Mouse (Mus musculus) liver, embryonic 11.5 days (tissue): ENCODE measurements at regions not wholly inside any gene's neighbourhood (a gene's known extent, or its start where the extent isn't known, plus 50 kb on each side); places are given as distances from the start of the nearest gene placed in this dataset.

Experiments used
- ATAC-seq: fragments of 200-750 bp; cut with Nextera tagmentation; replicated peaks from 2 replicates; pipeline ENCODE4 v1.8.0; 2017; ENCODE audit warnings: moderate number of reproducible peaks, mild to moderate bottlenecking, moderate TSS enrichment, moderate library complexity; ENCODE audit not compliant: low FRiP score
- DNase-seq: peaks from one replicate; pipeline ENCODE4 v3.0.0-alpha.2; 2017; ENCODE audit warnings: low spot score
- H3K27ac ChIP-seq: fragments of 300-500 bp; sonication (generic); 2 replicates; pipeline ENCODE4 v1.5.1; 2014; ENCODE audit warnings: mild to moderate bottlenecking, low read depth, low read length, control low read depth
- H3K27me3 ChIP-seq: fragments of 300-500 bp; sonication (generic); replicated peaks from 2 replicates; pipeline ENCODE4 v1.6.1; 2014; ENCODE audit warnings: low read length, mixed read lengths; ENCODE audit not compliant: control insufficient read depth, insufficient read depth
- H3K36me3 ChIP-seq: fragments of 300-500 bp; sonication (generic); 2 replicates; pipeline ENCODE4 v1.6.1; 2014; ENCODE audit warnings: mild to moderate bottlenecking, low read length, moderate library complexity, mixed read lengths; ENCODE audit not compliant: control insufficient read depth, insufficient read depth
- H3K4me1 ChIP-seq: fragments of 300-500 bp; sonication (generic); replicated peaks from 2 replicates; pipeline ENCODE4 v1.6.1; 2014; ENCODE audit warnings: low read length, mixed read lengths; ENCODE audit not compliant: control insufficient read depth, insufficient read depth
- H3K4me2 ChIP-seq: fragments of 300-500 bp; sonication (generic); 2 replicates; pipeline ENCODE4 v1.6.1; 2014; ENCODE audit warnings: mild to moderate bottlenecking, control low read depth, moderate library complexity
- H3K4me3 ChIP-seq: fragments of 300-500 bp; sonication (generic); 2 replicates; pipeline ENCODE4 v1.5.1; 2014; ENCODE audit warnings: low read depth, low read length, control low read depth
- H3K9ac ChIP-seq: fragments of 300-500 bp; sonication (generic); 2 replicates; pipeline ENCODE4 v1.6.1; 2014; ENCODE audit warnings: low read depth, low read length, control low read depth
- H3K9me3 ChIP-seq: fragments of 300-500 bp; sonication (generic); 2 replicates; pipeline ENCODE4 v1.6.1; 2016; ENCODE audit warnings: low read length, inconsistent platforms, mixed read lengths; ENCODE audit not compliant: control insufficient read depth
- WGBS: fragments of 180-500 bp; shearing (Covaris S2); extraction: QIAGEN DNeasy Blood & Tissue Kit; methylation state at CpG from one replicate; pipeline ENCODE4 v1.1.7; 2014; 5-methylcytosine and 5-hydroxymethylcytosine counted together

DNA sequence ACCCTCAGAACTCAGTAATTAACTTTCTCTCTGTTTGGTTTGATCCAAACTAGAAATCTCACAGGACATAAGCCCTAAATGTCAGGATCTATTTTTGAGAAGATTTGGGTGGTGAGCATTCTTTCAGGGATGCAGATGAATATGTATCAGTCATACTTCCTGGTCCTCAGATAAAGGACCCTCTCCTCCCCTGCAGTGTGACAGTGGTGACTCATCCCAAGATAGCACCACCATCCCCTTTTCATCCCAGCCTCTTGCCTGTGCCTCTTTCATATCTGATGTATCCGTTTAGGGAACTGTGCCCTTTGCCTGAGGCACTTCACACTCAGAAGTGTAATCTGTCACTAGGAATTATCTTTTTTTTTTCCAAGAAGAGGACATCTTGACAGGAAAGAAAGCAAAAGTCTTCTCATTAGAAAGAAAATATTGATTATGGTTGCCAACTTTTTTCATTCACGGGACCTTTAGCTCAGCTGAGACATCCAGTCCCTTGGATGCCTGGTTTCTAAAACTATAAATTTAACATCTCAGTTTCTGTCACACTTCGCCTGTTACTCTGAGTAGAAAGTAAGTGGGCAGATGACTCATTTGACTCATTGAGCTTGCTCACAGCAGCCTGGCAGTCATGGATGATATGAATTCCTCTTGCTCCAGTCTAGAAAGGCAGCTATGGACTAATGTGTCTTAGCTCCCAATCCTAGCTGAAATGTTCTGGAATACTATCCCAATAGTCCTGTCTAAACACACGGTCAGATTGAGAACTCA is 284.1 kb upstream of the Mctp2 start:
- H3K27me3 ChIP-seq = no peaks in the 10 kb centered on the region
- no peaks in the 10 kb centered on the region for H3K9me3 ChIP-seq
- no peak for DNase-seq
- no peak overlapping the region for H3K4me3 ChIP-seq
- H3K27ac ChIP-seq = no peak overlapping the region
- ATAC-seq = no peak
- H3K4me2 ChIP-seq = no peak overlapping the region
- H3K4me1 ChIP-seq = no peaks in the 10 kb centered on the region
- H3K9ac ChIP-seq = no peak overlapping the region
- 58% methylated on average over 4 of the region's 4 CpGs for WGBS
- no peaks in the 10 kb centered on the region for H3K36me3 ChIP-seq

DNA sequence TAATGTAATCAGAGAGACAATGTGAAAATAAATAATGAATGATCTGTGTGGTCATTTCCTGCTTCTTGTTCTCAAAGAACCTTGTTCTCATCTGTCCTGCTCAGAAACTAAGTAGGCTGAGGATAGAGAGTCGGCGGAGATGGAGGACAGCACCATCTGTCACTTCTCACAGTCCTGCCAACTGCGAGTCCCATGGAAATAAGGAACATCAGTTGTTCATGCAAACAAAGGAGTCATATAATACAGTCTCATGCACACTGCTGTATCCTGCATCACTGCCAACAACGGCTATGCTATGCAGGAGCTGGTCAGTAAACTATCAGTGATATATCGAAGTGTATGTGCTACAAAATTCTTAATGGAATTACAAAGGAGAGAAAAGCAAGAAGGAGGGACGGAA is 285.7 kb upstream of the Mctp2 start:
- Histone ChIP-seq H3K4me1 (no peaks in the 10 kb centered on the region), H3K9me3 (no peaks in the 10 kb centered on the region), H3K4me2 (no peak overlapping the region), H3K27ac (no peak overlapping the region), H3K27me3 (no peaks in the 10 kb centered on the region), H3K36me3 (no peaks in the 10 kb centered on the region), H3K4me3 (no peak overlapping the region), H3K9ac (no peak overlapping the region)
- no peak for ATAC-seq
- WGBS = 84% methylated on average over 6 of the region's 6 CpGs
- DNase-seq = no peak

DNA sequence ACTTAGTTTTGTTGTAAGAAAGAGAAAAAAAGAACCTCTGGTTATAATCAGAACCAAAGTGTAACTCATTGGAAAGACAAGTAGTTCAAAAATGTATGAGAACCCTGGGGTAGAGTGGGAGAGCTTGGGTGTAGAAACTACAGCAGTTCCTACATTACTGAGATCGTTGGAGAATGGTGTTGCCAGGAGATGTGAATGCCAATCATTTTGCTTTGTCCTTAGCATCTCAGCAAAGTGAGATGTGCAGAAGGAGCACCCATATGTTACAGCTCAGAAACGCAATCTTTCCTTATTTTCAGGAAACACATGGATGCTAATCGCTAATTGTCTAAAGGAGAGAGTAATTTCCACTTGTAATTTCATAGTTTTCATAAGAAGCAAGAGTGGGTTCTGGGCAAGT is 286.2 kb upstream of the Mctp2 start:
- no peak for DNase-seq
- no peak for ATAC-seq
- H3K27me3 ChIP-seq = no peaks in the 10 kb centered on the region
- H3K9me3 ChIP-seq = no peaks in the 10 kb centered on the region
- H3K4me1 ChIP-seq = no peaks in the 10 kb centered on the region
- H3K36me3 ChIP-seq = no peaks in the 10 kb centered on the region
- no peak overlapping the region for H3K9ac ChIP-seq
- WGBS = 86% methylated on average over 3 of the region's 3 CpGs
- H3K4me2 ChIP-seq = no peak overlapping the region
- H3K27ac ChIP-seq = no peak overlapping the region
- no peak overlapping the region for H3K4me3 ChIP-seq

DNA sequence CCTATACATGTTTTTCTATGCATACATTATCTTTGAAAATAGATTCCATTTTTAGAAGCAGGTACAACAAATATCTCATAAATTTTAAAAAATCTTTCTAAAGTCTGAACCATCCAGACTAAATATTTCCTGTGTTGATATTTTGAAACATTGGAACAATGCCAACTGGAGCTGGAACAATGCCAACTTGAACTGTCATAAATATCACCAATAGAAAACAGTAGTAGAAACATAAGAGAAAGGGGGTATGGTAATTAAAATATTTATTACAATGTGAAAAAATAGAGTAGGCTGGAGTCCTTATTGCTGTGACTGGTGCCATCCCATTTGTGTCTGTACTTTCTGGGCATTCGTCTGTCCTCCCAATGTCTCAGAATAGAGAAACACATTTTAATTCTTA is 286.9 kb upstream of the Mctp2 start:
- H3K4me3 ChIP-seq = no peak overlapping the region
- no peaks in the 10 kb centered on the region for H3K27me3 ChIP-seq
- H3K27ac ChIP-seq = no peak overlapping the region
- no peaks in the 10 kb centered on the region for H3K36me3 ChIP-seq
- no peak for DNase-seq
- H3K9ac ChIP-seq = no peak overlapping the region
- H3K4me2 ChIP-seq = no peak overlapping the region
- WGBS = 76% methylated on average over 1 of the region's 1 CpGs
- no peak for ATAC-seq
- H3K9me3 ChIP-seq = no peaks in the 10 kb centered on the region
- H3K4me1 ChIP-seq = no peaks in the 10 kb centered on the region

- no peaks in the 10 kb centered on the region for H3K27me3 ChIP-seq
- H3K9ac ChIP-seq = no peak overlapping the region
- ATAC-seq (no peak), DNase-seq (no peak)
- H3K27ac ChIP-seq = no peak overlapping the region
- no peak overlapping the region for H3K4me2 ChIP-seq
- H3K4me3 ChIP-seq = no peak overlapping the region
- H3K9me3 ChIP-seq = no peaks in the 10 kb centered on the region
- H3K4me1 ChIP-seq = no peaks in the 10 kb centered on the region
- no peaks in the 10 kb centered on the region for H3K36me3 ChIP-seq
- WGBS = 68% methylated on average over 1 of the region's 1 CpGs
Measured at GRCm38 (mm10) chr7:72594741-72595140, 288.3 kb upstream of the Mctp2 start.

DNA sequence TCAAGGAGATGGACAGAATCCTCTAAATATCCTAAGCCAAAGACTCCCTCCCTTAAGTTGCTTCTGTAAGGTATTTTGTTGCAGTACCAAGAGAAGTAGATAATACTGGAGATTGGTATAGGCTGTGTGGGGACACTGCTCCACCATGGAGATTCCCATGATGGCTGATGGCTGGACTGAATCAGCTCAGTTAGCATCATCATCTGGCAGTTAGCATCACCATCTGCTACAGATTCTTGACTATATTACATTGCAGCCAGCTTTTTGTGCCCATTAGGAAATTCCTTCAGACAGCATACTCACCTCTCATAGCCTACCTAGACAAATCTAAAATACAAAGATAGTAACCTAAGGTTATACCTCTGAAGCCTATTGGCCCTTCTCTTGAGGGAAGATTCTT is 290.6 kb upstream of the Mctp2 start:
- Histone ChIP-seq H3K9ac (no peak overlapping the region), H3K36me3 (no peaks in the 10 kb centered on the region), H3K27ac (no peak overlapping the region), H3K4me2 (no peak overlapping the region), H3K4me3 (no peak overlapping the region), H3K27me3 (no peaks in the 10 kb centered on the region), H3K9me3 (no peaks in the 10 kb centered on the region), H3K4me1 (no peaks in the 10 kb centered on the region)
- DNase-seq (no peak), ATAC-seq (no peak)

DNA sequence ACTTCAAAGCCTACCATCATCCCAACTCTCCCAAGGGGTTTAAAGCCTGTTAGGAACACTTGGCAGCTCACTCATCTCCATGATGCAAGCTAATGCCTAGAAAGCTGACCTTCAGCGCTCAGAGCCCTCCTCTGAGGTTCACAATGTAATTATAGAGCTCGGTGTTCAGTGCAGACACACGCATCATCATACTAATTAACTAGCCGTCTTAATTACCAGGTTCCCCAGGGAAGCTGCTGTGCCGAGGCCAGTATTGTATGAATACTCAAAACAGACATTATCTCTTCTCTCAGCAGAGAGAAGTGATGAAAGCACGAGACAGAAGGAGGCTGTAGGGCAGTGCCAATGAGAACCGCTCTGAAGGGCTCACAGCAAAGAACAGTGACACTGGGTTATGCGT is 295.5 kb upstream of the Mctp2 start:
- ATAC-seq = no peak
- Histone ChIP-seq H3K9me3 (no peaks in the 10 kb centered on the region), H3K4me3 (no peak overlapping the region), H3K9ac (no peak overlapping the region), H3K36me3 (no peaks in the 10 kb centered on the region), H3K27ac (no peak overlapping the region), H3K4me1 (no peaks in the 10 kb centered on the region), H3K27me3 (no peaks in the 10 kb centered on the region), H3K4me2 (no peak overlapping the region)
- DNase-seq = no peak
- 85% methylated on average over 8 of the region's 8 CpGs for WGBS

DNA sequence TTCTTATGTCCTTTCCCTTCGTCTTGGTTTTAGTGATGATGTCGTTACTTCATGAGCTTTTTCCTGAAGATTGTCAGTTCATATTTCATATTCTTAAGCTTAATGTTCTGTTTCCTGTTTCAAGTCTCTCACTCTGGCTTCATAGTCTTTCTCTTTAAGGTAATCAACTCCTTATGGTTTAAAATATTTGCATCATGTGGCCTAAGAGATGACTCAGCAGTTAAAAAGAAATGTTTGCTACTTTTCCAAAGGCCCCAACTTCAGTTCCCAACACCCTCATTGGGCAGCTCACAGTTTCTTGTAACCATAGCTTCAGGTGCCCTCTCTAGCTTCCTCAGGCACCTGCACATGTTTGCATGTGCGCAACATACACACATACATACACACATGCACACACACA is 303.4 kb upstream of the Mctp2 start:
- no peak for DNase-seq
- Histone ChIP-seq H3K36me3 (no peaks in the 10 kb centered on the region), H3K4me3 (no peak overlapping the region), H3K27me3 (no peaks in the 10 kb centered on the region), H3K4me1 (no peaks in the 10 kb centered on the region), H3K4me2 (no peak overlapping the region), H3K27ac (no peak overlapping the region), H3K9me3 (no peaks in the 10 kb centered on the region), H3K9ac (no peak overlapping the region)
- 81% methylated on average over 3 of the region's 3 CpGs for WGBS
- no peak for ATAC-seq

GRCm38 (mm10) chr7:72615232-72615631 is 308.8 kb upstream of the Mctp2 start:
- Histone ChIP-seq H3K4me3 (no peak overlapping the region), H3K9ac (no peak overlapping the region), H3K4me1 (no peaks in the 10 kb centered on the region), H3K27me3 (no peaks in the 10 kb centered on the region), H3K27ac (no peak overlapping the region), H3K4me2 (no peak overlapping the region), H3K9me3 (no peaks in the 10 kb centered on the region), H3K36me3 (no peaks in the 10 kb centered on the region)
- DNase-seq (no peak), ATAC-seq (no peak)
- WGBS = 75% methylated on average over 4 of the region's 4 CpGs
